Mouse (Mus musculus) brain, embryonic 14.5 days (tissue): Measurements from ENCODE around the gene Dhx38. TPM values are rescaled to one million over a fixed set of nuclear protein-coding genes. Genes with fewer than 3 reads are reported as not detected.

Experiments
- DNase-seq: peaks from one replicate; pipeline ENCODE4 v3.0.0-alpha.2; 2011; ENCODE audit warnings: low read depth
- CTCF ChIP-seq: fragments of 200-500 bp; IDR thresholded peaks from 2 replicates; pipeline ENCODE4 v1.5.1; 2012; ENCODE audit warnings: inconsistent platforms, mild to moderate bottlenecking, moderate library complexity, borderline replicate concordance; ENCODE audit not compliant: insufficient read depth, insufficient read length; ENCODE audit errors: extremely low read depth
- POLR2A ChIP-seq: fragments of 200-500 bp; IDR thresholded peaks from 2 replicates; pipeline ENCODE4 v1.6.1; 2012; ENCODE audit warnings: mild to moderate bottlenecking, inconsistent platforms, borderline replicate concordance; ENCODE audit not compliant: poor library complexity, insufficient read depth, insufficient read length, severe bottlenecking; ENCODE audit errors: extremely low read depth
- polyA plus RNA-seq: library from polyadenylated mRNA; depleted of rRNA; stranded (reverse); fragments of >200 nt; gene quantifications from 2 replicates; pipeline ENCODE4 v1.2.3, GENCODE M21; 2012

Dhx38 gene
- polyA plus RNA-seq, 1 experiment: 25.3 TPM

DNA sequence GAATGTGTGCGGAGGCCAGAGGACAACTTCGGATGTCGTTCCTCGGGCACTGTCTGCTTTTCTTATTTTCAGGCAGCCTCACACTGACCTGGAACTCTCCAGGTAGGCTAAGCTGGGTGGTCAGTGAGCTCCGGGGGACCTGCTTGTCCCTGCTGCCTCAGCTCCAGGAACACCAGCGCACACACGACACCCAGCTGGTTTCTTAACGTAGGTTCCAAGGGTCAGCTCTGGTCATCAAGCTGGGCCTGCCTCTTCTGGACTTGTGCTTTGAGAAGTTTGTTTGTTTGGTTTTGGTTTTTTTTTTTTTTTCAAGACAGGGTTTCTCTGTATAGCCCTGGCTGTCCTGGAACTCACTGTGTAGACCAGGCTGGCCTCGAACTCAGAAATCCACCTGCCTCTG lies 25.2 kb upstream of the Dhx38 start:
- DNase-seq: no peak
- no peak for TF ChIP-seq CTCF
- no peak for TF ChIP-seq POLR2A

DNA sequence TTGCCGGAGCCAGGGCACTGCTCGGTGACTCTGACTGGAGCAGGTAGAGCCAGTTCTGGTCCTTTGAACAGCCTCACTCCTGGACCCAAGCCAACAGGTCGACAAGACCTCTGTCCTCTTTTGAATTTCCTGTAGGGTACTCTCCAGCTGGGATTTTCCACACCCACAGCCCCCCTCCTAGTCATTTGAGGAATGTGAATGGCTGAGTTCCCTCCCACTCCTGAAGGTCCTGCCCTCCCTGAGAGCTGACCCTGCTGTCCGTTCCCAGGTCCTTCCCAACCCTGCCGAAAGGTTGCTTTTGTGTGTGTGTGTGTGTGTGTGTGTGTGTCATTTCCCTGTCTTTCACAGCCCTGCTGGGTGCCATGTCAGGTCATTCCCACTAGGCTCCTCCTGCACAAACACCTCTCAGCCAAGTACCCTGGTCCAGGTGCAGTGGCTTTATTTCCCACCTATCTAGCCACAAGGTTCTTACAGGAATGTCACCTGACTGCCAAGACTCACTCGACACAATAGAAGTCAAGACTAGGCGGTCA lies 21.4 kb upstream of the Dhx38 start:
- TF ChIP-seq POLR2A: no peak
- no peak for TF ChIP-seq CTCF

DNA sequence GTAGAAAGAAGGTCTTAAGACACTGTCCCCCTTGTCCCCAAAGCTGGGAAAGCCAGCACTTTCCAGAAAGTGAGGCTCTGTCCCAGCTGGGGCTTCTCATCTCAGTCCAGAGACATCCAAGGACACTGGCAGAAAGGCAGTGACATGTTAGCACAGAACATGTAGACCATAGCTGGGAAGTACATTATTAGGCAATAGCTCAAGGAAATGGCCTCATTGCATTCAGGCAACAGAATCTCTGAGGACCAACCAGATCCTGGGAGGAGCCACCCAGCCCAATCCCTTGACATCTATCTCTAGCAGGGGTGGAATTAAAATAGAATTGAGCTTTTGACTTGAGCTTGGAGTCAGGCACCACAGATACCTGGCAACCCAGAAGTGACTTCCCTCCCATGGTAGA lies 20.0 kb upstream of the Dhx38 start:
- no peak for DNase-seq
- TF ChIP-seq CTCF: no peak
- TF ChIP-seq POLR2A: no peak

More for the DNA sequence above, 21.4 kb upstream of the Dhx38 start:
- DNase-seq: no peak

DNA sequence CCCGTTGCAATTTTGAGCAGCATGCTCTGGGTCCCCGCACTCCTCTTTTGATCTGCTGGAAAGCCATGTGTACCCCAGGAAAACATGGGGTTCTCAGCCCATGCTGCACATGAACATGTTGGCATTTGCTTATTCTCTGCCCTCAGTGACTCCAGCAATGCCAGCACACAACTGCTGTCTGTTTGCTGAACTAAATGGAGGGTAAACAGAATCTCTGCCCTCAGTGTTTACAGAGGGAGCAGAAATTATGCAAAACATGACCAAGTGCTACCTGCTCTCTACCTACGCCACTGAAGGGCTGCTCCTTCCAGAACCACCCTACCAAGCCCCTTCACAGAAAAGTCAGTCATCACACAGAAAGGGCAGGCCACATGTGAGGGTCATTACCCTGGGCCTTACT lies 19.2 kb upstream of the Dhx38 start:
- no peak for DNase-seq
- TF ChIP-seq POLR2A (no peak), CTCF (no peak)

DNA sequence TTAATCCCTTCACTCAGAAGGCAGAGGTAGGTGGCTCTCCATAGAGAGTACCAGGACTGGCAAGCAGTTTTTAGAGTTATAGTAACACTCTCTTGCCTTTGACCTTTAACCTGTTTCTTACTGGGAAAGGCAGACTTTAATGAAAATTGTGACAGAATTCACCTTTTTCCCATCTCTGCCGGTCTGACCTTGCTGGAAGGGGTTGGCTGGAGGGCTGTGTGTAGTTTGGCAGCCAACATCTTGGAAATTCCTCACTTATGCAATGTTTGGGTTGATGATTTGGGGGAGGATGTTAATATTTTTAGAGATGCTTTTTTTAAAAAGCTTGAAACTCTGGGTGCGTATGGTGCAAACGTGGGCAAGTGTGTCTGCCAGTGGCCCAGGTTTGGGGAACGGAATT lies 18.6 kb upstream of the Dhx38 start:
- TF ChIP-seq POLR2A (no peak), CTCF (no peak)
- no peak for DNase-seq

DNA sequence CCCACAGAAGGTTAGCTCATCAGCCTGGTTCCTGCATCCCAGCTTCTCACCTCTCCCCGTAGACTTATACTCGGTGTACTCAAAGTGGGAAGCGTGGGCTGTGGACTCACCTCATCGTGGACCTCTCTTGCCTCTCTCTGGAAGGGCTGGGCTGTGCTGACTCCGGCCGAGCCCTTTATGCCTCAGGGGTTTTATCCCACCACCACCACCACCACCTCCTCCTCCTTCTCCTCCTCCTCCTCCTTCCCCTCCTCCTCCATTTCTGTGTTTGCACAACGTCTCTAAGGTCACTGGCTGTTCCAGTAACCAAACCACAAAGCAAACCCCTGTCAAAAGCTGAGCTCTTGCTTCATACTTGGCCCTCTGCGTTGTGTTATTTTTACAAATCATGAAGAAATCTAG lies 13.2 kb upstream of the Dhx38 start, which contains the start of gene Hp:
Gene Hp, minus strand, starts transcription at position 273 of the 402 bp plus-strand sequence.
- TF ChIP-seq CTCF: no peak
- no peak for TF ChIP-seq POLR2A
- DNase-seq: no peak

DNA sequence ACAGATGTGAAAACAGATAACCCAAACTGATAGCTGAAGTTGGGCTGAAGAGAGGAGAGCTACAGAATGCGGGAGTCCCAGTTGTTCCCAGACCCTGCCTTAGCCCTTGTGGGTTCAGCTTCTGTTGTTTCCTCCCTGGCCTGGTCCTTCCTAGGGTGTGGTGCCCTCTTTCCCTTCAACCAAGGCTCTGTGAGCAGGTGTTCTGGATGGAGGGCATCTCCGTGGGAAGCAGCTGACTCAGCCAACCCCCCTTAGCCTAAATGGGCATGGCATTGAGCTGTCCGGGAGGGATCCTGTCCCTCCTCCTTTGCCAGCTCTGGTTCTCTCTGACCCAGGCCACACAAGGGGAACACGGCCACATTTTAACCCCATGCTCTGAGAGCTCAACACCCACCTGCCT lies 10.7 kb upstream of the Dhx38 start:
- no peak for DNase-seq
- TF ChIP-seq CTCF: no peak
- TF ChIP-seq POLR2A: no peak

DNA sequence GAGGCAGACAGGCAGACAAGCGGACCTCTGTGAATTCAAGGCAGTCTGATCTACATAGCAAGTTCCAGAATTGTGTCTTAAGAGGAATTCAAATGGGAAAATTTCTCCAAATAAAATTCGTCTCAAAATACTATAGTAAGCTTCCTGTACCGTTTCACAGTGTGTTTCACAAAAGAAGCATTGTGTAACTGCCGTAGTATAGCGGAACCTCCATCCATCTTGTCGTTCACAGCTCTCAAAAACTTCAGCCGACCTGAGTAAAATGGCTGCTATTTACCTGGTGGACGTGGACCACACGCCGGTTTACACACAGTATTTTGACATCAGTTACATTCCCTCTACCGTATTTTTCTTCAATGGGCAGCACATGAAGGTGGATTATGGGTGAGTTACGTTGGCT lies 5.5 kb upstream of the Dhx38 start:
- TF ChIP-seq POLR2A: no peak
- no peak for TF ChIP-seq CTCF
- no peak for DNase-seq

DNA sequence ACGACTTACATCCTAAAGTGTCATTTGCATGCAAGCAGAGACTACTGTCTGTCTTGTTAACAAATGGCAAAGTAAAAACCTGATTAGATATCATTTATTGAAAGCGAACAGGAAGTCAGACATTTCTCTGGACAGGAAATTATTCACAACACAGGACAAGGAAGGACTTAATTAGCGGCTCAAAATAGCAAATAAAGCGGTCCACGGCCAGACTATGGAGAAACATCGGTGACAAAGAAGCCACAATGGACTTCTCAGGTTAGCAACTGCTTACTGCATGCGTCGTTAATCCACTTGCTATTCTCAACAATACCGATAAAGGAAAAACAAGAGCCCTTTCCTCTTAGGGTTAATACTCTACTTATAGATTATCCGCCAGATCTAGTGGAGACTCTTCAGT lies 895 bp downstream of the Dhx38 start:
- DNase-seq: peak; percentile 10
- no peak for TF ChIP-seq POLR2A
- no peak for TF ChIP-seq CTCF

DNA sequence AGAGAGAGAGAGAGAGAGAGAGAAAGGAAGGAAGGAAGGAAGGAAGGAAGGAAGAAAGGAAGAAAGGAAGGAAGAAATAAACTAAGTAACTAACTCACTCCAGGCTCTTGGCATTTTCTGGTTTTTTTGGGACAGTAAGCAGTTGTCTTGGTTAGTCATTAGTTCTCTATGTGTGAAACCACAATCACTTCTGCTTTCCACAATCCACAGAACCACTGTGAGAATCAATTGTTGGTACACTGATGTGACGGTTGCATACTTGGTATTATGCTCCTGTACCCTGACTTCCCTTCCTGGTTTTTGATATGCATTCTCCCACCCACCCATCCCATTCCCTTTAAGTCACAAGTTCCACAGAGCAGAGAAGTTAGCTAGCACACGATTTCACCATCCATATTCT lies 1.8 kb downstream of the Dhx38 start:
- DNase-seq: no peak
- TF ChIP-seq POLR2A: no peak
- no peak for TF ChIP-seq CTCF

DNA sequence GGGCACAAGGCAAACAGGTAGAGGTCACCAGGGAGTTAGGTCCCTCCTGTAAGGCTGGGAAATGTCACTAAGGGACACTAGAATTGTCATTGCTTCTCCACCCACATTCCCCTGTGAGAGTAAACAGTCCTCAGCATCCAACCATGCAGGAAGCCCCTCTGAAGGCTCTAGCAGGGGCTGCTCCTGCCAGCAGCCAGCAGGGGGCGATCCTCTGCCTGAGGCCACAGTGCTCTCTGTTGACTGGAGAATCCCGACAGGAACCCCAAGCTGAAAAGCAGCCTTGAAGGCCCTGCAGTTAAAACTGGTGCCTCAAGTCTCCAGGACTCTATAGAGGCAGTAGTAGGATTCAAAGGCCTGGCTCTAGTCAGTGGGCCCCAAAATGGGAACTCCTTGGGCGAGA lies 14.0 kb downstream of the Dhx38 start:
- no peak for TF ChIP-seq POLR2A
- peak; percentile 72 for TF ChIP-seq CTCF
- DNase-seq: peak; percentile 16

DNA sequence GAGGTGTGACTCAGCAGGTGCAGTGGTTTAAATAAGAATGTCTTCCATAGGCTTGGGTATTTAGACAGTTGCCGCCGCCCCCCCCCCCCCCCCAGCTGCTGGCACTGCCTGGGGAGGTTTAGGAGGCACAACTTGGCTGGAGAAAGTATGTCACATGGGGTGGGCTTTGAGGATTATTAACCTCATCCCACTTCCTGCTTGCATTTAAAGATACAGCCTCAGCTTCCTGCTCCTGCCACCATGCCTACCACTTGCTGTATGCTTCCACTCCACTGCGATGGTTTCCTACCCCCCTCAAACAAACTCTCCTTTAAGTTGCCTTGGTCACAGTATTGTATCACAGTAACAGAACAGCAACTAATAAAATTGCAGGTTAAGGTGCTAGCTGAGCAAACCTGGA lies 21.6 kb downstream of the Dhx38 start:
- DNase-seq: no peak
- TF ChIP-seq CTCF (no peak), POLR2A (no peak)

DNA sequence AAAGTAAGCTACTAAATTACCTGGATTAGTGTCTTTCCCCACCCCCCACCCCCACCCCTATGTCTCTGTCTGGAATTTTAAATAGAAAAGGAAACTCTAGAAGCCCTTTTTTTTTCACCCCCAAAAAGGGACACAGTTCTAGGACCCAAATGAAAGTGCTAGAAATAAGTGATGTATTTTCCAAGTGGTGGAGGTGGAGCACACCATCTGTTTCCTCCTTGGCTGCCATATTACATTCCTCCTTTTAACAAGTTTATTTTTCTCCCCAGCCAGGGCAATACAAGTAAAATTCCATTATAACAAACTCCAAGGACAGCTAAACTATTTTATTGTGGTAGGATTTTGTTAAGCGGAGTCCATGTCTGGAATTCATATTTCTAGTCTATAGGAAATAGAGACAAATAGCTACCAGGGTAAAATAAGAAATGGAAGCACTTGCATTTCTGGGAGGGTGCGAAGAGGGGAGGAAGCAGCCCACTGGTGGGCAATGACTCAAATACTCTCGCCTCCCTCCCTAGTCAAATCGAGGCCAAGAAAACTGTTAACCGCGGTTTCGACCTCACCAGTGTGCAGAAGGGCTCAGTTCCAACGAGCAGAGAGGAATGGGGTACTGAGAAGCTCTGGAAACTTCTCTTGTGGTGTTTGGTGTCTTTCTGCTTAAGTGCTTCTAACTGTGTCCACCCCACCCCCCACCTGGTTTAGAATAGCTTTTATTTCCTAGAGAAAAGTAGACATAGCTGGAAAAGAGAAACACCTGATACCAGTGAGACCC lies 22.7 kb downstream of the Dhx38 start:
- TF ChIP-seq POLR2A (no peak), CTCF (no peak)
- DNase-seq: no peak
